Mouse (Mus musculus): ENCODE results near the gene Sorcs3.

DNA sequence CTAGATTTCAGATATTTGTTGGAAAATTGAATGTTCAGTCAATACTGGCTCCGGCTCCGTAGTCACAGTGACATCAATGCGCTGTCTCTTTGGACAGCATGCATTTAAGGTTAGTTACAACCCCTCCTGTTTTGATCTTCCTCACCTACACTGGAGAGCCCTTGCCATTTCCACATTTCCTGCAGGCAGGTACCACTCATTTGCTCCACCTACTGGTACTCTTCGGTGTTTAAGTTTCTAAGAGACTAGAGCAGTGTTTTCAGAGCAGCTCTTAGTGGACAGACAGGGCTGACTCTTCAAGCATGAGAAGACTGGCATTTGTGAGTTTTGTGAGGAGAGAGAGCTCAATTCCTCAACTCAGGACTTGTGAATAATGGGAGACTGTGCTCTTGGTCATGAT, 31.1 kb upstream of the Sorcs3 start:
- TF ChIP-seq EP300 (IDR thresholded peaks at IDR 0.05; ENCODE audit: low read depth) (no peak), CTCF (IDR thresholded peaks at IDR 0.05; ENCODE audit: low read depth) (no peak)
